Mouse (Mus musculus): ENCODE measurements around the gene Nmnat2.
A peak's percentile ranks its signal among the peaks of the same experiment; 100 is the strongest.

The Nmnat2 gene

DNA sequence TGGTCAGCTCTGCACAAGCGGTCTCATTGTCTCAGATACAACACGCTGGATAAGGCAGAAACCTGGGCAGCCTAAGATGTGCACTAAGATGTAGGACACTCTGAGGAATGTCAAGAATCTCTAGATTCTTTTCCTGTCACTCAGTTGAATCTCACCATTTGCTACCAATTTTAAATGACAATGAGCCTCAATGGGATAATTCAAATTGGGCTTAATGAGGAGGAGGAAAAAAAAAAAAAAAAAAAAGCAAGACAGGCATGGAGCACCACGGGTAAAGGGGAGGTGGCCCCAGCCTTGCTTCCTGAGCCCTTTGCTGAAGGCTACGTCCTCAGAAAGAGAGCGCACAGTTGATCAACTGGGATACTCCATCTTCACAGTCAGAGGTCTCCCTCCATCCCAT is 138.4 kb downstream of the Nmnat2 start:
- DNase-seq (ENCODE audit: low spot score in 2 of 2), result no peak

- DNase-seq (ENCODE audit: low spot score in 2 of 2), result no peak
Observed at GRCm38 (mm10) chr1:153093581-153093980, 138.8 kb downstream of the Nmnat2 start.

- no peak for DNase-seq (ENCODE audit: low spot score in 2 of 2)
Observed at GRCm38 (mm10) chr1:153094226-153095076, 139.7 kb downstream of the Nmnat2 start.

DNA sequence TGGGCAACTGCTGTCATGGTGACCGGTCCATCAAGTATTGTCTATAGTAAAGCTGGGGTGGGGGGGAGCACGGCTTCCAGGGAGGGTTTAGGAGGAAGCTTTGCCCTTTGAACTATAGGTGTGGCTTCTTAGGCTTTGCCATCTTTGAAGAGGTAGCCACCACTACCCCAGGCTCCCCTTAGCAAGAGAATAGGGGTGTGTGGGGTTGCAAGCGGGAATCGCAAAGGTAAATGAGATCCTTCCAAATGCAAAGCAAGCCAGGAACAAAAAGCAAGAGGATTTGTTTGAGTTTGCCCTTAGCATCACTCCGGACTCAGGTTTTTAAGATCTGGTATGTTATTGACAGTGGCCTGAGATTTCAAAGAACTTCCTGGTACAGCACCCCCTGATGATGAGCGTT is 140.5 kb downstream of the Nmnat2 start:
- no peak for DNase-seq (ENCODE audit: low spot score in 2 of 2)

DNA sequence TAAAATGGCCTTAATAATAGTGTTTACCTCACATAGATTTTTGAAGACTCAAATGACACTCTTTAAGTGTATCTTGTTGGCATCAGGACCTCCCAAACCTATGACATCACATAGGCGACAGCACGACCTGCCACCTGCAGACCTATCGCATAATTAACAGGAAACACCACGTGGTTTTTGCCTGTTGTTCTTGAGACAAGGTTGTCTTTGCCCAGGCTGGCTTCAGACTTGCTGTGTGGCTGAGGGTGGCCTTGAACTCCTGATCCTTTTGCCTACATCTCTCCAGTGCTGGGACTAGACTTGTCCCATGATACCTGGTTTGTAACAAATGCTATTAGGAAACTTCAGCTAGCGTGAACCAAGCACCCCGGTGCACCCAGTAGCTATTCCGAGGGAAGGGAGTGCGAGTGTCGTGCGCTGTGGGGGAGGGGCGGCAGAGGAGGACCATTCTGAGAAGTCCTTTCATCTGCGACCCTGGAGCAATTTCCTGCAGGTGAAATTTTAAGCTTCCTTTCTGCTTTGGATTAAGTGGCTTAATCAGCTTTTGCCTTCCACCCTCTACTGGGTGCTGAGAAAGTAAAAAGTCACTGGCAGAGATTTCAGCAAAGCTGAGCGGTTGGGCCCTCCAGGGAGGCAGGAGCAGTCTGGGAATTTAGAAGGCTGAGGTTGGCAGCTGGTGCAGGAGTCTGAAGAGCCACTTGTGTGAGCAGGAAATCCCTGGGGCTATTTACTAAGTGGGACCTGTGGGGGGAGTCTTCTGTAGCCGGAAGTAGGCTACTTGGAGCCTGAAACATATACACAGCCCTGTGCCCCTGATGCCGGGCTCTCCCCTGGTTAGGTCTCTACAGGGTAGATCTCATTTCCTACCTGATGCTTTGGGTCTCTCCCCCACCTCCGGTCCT is 141.3 kb downstream of the Nmnat2 start:
- DNase-seq (ENCODE audit: low spot score in 2 of 2), result no peak

GRCm38 (mm10) chr1:153097017-153097675 is 142.4 kb downstream of the Nmnat2 start:
- DNase-seq (ENCODE audit: low spot score in 2 of 2), result no peak

GRCm38 (mm10) chr1:153098586-153098985 is 143.8 kb downstream of the Nmnat2 start:
- no peak for DNase-seq (ENCODE audit: low spot score in 2 of 2)

DNA sequence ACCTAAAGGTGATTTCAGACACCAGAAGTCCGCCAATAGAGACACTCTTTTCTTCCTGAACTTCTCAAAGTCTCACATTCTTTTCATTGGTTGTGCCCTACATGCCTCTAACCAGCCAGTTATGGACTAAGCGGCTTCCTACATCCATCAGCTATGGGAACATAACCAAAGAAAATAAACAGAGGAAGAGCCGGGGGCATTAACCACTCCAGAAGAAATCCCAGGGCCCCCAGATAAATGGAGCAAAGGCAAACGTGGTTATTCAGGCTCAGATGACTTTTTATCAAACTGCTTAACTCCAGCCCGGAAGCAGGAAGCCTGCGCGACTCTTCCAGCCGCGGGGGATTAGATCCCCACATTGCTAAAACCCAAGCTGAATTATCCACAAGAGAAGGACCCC is 146.1 kb downstream of the Nmnat2 start:
- no peak for DNase-seq (ENCODE audit: low spot score in 2 of 2)

- DNase-seq (ENCODE audit: low spot score in 2 of 2), result peak; percentile 27 to 32
Observed at GRCm38 (mm10) chr1:153101327-153101880, 146.6 kb downstream of the Nmnat2 start.

DNA sequence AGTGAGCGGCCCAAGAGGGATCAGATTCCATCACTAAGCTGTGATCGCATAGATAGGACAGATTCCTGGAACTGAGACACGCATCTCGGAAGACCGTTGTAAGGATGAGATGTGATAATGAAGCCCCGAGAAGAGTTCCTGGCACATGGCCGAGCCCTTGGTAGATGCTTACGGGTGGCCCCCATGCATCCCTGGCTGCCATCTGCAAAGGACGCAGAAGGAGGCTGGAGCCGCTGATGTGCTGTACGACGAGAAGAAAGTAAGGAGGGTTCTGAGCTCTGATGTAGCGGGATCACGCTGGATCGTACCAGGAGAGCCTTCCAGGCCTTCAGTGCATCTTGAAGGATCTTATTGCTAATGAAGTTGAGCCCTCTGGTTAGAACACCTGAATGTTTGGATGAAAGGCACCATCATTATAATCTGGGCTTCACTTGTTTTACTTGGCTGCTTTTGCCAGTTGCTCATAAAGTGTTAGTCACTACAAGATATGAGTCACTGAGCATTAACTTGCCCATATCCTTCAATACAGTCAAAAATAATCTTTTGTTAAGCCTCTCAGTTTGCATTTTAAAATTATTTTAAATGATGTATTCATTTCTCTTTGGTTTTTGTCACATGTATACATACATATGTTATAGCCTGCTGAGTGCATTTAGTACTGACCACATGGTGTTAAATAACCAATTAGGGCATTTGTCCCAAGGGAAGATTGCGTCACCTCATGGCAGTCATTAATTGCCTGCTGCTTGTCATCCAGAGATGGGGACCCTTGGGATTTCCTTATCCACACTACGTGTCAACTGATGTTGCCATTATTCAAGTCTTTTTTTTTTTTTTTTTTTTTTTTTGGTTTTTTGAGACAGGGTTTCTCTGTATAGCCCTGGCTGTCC is 147.7 kb downstream of the Nmnat2 start:
- DNase-seq (ENCODE audit: low spot score in 2 of 2), result no peak

GRCm38 (mm10) chr1:153103186-153103554 is 148.4 kb downstream of the Nmnat2 start:
- DNase-seq (ENCODE audit: low spot score in 2 of 2), result no peak

DNA sequence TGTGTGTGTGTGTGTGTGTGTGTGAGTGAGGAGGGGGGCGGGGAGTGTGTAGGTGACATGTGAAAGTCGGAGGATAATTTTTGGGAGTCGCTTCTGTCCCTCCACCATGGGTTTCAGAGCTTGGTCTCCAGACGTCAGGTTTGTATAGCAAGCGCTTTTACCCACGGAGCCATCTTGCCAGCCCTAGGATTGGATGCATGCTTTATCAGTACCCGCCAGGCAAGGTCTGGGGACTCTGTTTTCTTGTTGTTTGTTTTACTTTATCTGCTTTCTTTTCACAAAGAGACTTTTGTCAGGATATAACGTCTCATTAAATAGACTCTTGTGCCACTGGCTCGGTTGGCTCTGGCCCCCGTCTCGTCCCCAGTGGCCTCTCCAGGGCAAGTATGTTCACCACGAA is 150.0 kb downstream of the Nmnat2 start:
- DNase-seq (ENCODE audit: low spot score in 2 of 2), result no peak

GRCm38 (mm10) chr1:153107866-153108265 is 153.1 kb downstream of the Nmnat2 start:
- DNase-seq (ENCODE audit: low spot score in 2 of 2), result no peak

GRCm38 (mm10) chr1:153109346-153109745 is 154.6 kb downstream of the Nmnat2 start:
- no peak for DNase-seq (ENCODE audit: low spot score in 2 of 2)

- DNase-seq (ENCODE audit: low spot score in 2 of 2), result no peak
Observed at GRCm38 (mm10) chr1:153109836-153110235, 155.0 kb downstream of the Nmnat2 start.

DNA sequence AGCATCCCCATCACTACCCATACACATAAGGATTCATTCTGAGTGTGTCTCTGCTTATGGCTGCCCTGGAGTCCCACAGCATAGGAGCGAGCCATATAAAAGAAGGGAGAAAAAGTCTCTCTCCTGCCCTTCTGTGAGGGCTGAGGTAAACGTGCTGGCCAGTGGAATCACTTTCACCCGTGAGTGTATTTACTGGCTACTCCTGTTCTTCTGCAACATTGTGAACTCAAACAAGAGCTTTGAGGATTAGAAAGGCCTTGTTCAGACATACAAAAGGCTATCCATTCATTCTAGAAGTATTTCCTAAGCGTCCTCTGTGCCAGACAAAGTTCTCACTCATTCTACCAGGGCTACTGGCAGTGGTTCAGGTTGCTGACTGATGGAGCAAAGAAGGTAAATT is 156.8 kb downstream of the Nmnat2 start:
- DNase-seq (ENCODE audit: low spot score in 2 of 2), result no peak

GRCm38 (mm10) chr1:153115315-153115714 is 160.5 kb downstream of the Nmnat2 start:
- DNase-seq (ENCODE audit: low spot score in 2 of 2), result no peak

GRCm38 (mm10) chr1:153120544-153120943 is 165.8 kb downstream of the Nmnat2 start:
- DNase-seq (ENCODE audit: low spot score in 2 of 2), result no peak

DNA sequence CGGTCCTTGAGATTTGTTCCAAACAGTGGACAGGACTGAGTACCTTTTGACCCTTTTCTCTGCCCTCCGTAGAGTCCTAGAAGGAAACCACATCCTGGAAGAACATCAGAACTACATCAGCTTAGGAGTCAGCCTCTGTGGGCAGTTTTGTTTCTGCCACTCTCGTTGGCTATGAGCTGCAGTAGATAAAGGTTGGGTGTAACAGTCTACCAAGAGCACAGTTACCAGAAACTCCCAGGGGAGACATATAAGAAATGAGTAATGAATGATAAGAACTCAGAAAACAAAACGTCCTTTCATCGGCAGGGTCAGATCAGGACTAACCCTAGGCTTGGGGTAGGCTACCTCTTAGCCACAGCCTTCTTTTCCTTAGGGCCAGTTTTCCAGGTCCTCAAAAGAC is 166.5 kb downstream of the Nmnat2 start:
- DNase-seq (ENCODE audit: low spot score in 2 of 2), result no peak

DNA sequence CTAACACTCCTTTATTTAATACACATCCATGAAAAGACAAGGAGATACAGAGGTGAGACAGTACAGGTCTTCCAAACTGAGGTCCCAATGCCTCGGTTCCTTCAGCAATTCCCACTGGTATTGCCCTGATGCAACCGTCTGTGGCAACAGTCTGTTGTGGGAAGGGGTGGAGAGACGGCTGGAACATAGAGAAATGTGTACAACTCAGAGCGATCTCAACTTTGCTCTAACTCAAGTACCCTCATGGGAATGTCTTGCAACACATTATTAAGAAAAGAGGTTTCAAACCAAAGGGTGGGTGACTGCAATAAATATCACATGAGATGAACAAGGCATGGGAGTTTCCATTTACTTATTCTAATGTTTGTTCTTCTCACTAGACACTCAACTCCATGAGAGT is 168.0 kb downstream of the Nmnat2 start:
- DNase-seq (ENCODE audit: low spot score in 2 of 2), result no peak

DNA sequence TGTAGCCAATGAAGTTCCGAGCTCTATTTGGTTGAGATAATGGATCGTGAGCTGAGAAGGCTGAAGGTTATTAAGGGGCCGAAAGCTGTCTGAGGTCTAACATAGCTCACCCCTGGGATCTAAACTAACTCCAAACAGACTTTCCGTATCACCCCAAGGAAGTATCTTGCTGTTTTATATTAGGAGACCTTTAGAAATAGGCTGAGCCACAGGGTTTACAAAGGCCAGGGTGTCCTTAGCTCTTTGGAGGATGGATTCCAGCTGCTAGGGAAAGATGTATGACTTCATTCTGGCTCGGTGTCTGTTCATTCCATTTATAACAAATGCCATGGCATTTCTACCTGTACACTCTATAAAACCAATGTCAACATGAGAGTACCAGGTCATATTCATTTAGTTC is 169.7 kb downstream of the Nmnat2 start:
- DNase-seq (ENCODE audit: low spot score in 2 of 2), result no peak

Measured in spleen, postnatal 36 days (tissue).